Mouse (Mus musculus) ES-E14 (cell line): ENCODE measurements around the gene Lbh.

Experiments used
- HCFC1 ChIP-seq: IDR thresholded peaks from 2 replicates; pipeline ENCODE4 v1.6.1; 2012; ENCODE audit warnings: low read length, inconsistent platforms, borderline replicate concordance; ENCODE audit not compliant: insufficient read depth
- ZC3H11A ChIP-seq: IDR thresholded peaks from 2 replicates; pipeline ENCODE4 v1.6.1; 2012; ENCODE audit warnings: low read depth, mild to moderate bottlenecking, inconsistent platforms, low read length, borderline replicate concordance

DNA sequence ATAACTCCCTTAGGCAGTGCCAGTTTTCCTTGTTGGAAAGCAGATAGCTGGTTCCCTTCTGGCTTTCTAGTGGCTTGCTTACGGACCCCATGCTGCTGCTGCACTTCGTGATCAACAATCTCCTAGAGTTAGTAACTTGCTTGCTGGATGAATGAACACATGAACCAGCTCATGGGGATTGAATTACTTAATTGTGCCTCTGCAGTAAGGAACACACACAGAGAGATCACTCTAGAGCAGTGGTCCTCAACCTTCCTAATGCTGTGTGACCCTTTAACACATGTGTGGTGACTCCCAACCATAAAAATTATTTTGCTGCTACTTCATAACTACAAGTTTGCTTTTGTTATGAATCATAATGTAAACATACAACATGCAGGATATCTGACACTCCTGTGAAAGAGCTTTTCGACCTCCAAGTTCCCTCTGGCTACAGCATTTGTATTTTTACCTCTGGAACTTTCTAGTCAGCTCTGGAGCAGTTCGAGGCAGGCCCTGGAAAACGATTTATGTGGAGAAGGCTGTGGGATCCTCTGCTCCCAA lies 41.5 kb downstream of the Lbh start:
- TF ChIP-seq ZC3H11A (no peak), HCFC1 (no peak)
